Mouse (Mus musculus) bone marrow, adult 2 months (tissue): ENCODE data around the gene Avp.

ENCODE experiments used
- CTCF ChIP-seq: fragments of 200-500 bp; IDR thresholded peaks from 2 replicates; pipeline ENCODE4 v1.5.1; 2011; ENCODE audit warnings: low read length, control low read depth; ENCODE audit not compliant: control insufficient read depth, insufficient read depth
- POLR2A ChIP-seq: fragments of 200-500 bp; IDR thresholded peaks from 2 replicates; pipeline ENCODE4 v1.6.1; 2011; ENCODE audit warnings: low read depth, mild to moderate bottlenecking, control low read depth, low read length, borderline replicate concordance; ENCODE audit not compliant: control insufficient read depth

DNA sequence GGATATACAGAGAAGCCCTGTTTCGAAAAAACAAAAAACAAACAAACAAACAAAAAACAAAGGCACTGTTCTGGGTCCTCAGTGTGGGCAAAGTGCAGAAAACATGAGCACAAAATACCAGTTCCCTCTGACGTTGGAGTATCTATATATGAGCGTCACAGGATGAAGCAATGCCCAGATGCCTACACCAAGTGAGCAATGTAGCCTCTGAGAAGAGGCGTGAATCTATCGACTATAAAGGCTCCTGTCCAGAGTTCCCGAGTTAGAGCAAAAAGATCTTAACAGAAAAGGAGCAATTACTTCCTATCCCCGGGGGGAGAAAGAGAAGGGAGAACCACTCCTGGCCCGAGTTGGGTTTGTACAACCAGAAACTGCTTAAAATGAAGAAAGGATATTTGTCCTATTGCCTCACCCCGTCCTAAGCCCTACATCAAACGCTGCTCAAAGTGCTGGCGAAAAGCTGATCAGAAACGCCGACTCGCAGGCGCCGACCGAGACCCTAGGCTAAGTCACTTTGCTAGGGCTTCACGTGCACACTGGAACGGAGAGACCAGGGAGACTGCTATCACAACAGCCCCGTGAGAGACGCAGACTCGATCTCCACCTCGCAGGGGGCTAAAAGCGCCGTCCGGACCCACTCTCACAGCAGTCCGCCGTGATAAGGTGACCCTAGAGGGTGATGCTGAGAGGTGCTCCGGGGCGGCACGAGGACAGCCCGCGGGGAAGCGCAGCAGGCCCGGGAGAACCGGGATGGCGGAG, 46.9 kb upstream of the Avp start:
- TF ChIP-seq CTCF: no peak
- no peak for TF ChIP-seq POLR2A
